Mouse (Mus musculus) liver, embryonic 15.5 days (tissue): ENCODE measurements around the gene Adamtsl3. TPM values are rescaled to one million over a fixed set of nuclear protein-coding genes. Genes with fewer than 3 reads are reported as not detected.

Source experiments
- ATAC-seq: fragments of 200-750 bp; cut with Nextera tagmentation; 2 replicates; pipeline ENCODE4 v1.8.0; 2017; ENCODE audit warnings: moderate number of reproducible peaks, mild to moderate bottlenecking, moderate library complexity; ENCODE audit not compliant: insufficient read depth
- H3K27ac ChIP-seq: fragments of 300-500 bp; sonication (generic); replicated peaks from 2 replicates; pipeline ENCODE4 v1.5.1; 2015; ENCODE audit warnings: mild to moderate bottlenecking, inconsistent platforms
- H3K27me3 ChIP-seq: fragments of 300-500 bp; sonication (generic); 2 replicates; pipeline ENCODE4 v1.6.1; 2015; ENCODE audit warnings: mild to moderate bottlenecking, inconsistent platforms
- H3K36me3 ChIP-seq: fragments of 300-500 bp; sonication (generic); replicated peaks from 2 replicates; pipeline ENCODE4 v1.6.1; 2015; ENCODE audit warnings: moderate library complexity, mild to moderate bottlenecking, inconsistent platforms
- H3K4me1 ChIP-seq: fragments of 300-500 bp; sonication (generic); replicated peaks from 2 replicates; pipeline ENCODE4 v1.6.1; 2015; ENCODE audit warnings: inconsistent platforms
- H3K4me2 ChIP-seq: fragments of 300-500 bp; sonication (generic); 2 replicates; pipeline ENCODE4 v1.6.1; 2015; ENCODE audit warnings: moderate library complexity, mild to moderate bottlenecking, inconsistent platforms
- H3K4me3 ChIP-seq: fragments of 300-500 bp; sonication (generic); replicated peaks from 2 replicates; pipeline ENCODE4 v1.5.1; 2015; ENCODE audit warnings: mild to moderate bottlenecking, inconsistent platforms
- H3K9ac ChIP-seq: fragments of 300-500 bp; sonication (generic); 2 replicates; pipeline ENCODE4 v1.6.1; 2015; ENCODE audit warnings: moderate library complexity, mild to moderate bottlenecking, inconsistent platforms
- H3K9me3 ChIP-seq: fragments of 300-500 bp; sonication (generic); replicated peaks from 2 replicates; pipeline ENCODE4 v1.6.1; 2016; ENCODE audit warnings: inconsistent platforms
- WGBS: fragments of 180-500 bp; shearing (Covaris S2); methylation state at CpG from one replicate; pipeline ENCODE4 v1.1.7; 2015; ENCODE audit warnings: mixed read lengths; ENCODE audit not compliant: insufficient replicate concordance; 5-methylcytosine and 5-hydroxymethylcytosine counted together
- polyA plus RNA-seq: library from polyadenylated mRNA; unstranded; fragments of >200 nt; fragmentation: Nextera tagmentation; extraction: Ambion mirVana; gene quantifications from 2 replicates; pipeline ENCODE4 v1.2.1, GENCODE M21; 2015

Gene Adamtsl3
- polyA plus RNA-seq, 1 experiment from 2014 or later = 0.12 TPM

DNA sequence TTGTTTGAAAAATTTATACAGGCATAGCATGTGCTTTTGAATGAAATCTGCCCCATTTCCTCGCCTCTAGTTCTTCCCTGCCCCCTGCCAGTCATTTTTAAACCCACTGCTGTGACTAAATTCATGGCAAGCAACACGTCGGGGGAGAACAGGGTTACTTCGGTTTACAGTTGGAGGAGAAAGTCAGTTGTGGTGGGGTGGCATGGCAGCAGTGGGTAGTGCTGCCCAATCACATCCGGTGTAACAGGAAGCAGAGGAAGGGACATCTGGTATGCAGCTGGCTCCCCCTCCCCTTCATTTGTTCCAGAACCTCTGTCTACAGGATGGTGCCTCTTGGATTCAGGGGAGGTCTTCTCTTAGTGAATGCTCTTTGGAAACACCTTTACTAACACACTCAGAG lies 25.6 kb downstream of the Adamtsl3 start:
- H3K27me3 ChIP-seq = no peaks in the 10 kb centered on the region
- no peaks in the 10 kb centered on the region for H3K9me3 ChIP-seq
- H3K4me1 ChIP-seq = no peaks in the 10 kb centered on the region
- H3K4me2 ChIP-seq = no peak overlapping the region
- H3K36me3 ChIP-seq = no peaks in the 10 kb centered on the region
- ATAC-seq = no peak
- H3K27ac ChIP-seq = no peak overlapping the region
- H3K4me3 ChIP-seq = no peak overlapping the region
- WGBS = 12% methylated on average over 5 of the region's 5 CpGs
- H3K9ac ChIP-seq = no peak overlapping the region

- Histone ChIP-seq H3K9me3 (no peaks in the 10 kb centered on the region), H3K27me3 (no peaks in the 10 kb centered on the region), H3K27ac (no peak overlapping the region), H3K36me3 (no peaks in the 10 kb centered on the region), H3K9ac (no peak overlapping the region), H3K4me1 (no peaks in the 10 kb centered on the region), H3K4me3 (no peak overlapping the region), H3K4me2 (no peak overlapping the region)
- WGBS = 59% methylated on average over 3 of the region's 3 CpGs
- no peak for ATAC-seq
Observed at GRCm38 (mm10) chr7:82364567-82364966, 29.1 kb downstream of the Adamtsl3 start.

DNA sequence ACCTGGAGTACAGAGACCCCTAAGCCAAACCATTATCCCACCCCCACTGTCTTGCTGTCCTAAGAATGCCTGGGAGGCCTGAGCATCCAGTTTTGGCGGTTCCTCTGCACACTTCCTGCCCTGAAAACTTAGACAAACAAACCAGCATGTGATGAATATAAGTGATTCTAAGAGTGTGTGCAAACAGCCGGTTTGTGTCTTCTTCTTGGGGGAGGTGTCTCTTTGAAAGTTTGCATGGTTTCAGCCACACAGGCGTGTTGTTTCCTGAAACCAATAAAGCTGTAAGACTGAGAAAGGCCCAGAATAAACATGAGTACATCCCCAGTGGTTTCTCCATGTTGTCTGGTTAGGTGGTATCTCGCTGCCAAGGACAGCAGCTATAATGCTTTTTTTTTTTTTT lies 30.6 kb downstream of the Adamtsl3 start:
- 45% methylated on average over 4 of the region's 4 CpGs for WGBS
- H3K9ac ChIP-seq = no peak overlapping the region
- ATAC-seq = no peak
- H3K27me3 ChIP-seq = no peaks in the 10 kb centered on the region
- H3K4me1 ChIP-seq = no peaks in the 10 kb centered on the region
- H3K4me2 ChIP-seq = no peak overlapping the region
- H3K36me3 ChIP-seq = no peaks in the 10 kb centered on the region
- H3K4me3 ChIP-seq = no peak overlapping the region
- H3K27ac ChIP-seq = no peak overlapping the region
- no peaks in the 10 kb centered on the region for H3K9me3 ChIP-seq

DNA sequence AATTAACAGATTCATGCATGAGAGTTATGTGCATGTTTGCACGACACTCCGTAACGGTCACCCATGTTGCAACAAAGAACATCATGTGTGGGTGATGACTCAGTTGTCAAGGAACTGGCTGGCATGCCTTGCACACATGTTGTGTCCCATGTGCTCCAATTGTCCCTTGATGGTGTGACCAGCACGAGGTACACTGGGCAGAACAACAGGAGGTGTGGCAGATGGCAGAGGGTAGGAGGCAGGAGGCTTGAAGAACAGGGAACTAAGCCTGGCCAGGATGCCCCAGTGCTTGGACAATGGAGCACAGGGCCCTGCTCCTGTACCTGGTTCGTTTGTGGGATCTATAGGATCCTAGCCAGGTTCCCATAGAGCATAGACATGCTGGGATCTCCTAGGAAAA lies 31.0 kb downstream of the Adamtsl3 start:
- H3K9ac ChIP-seq = no peak overlapping the region
- no peaks in the 10 kb centered on the region for H3K9me3 ChIP-seq
- H3K4me1 ChIP-seq = no peaks in the 10 kb centered on the region
- WGBS = 53% methylated on average over 5 of the region's 5 CpGs
- H3K27ac ChIP-seq = no peak overlapping the region
- no peak overlapping the region for H3K4me3 ChIP-seq
- no peaks in the 10 kb centered on the region for H3K36me3 ChIP-seq
- ATAC-seq = no peak
- H3K27me3 ChIP-seq = no peaks in the 10 kb centered on the region
- no peak overlapping the region for H3K4me2 ChIP-seq

GRCm38 (mm10) chr7:82368047-82368446 lies 32.6 kb downstream of the Adamtsl3 start:
- Histone ChIP-seq H3K27ac (no peak overlapping the region), H3K9me3 (no peaks in the 10 kb centered on the region), H3K4me2 (no peak overlapping the region), H3K27me3 (no peaks in the 10 kb centered on the region), H3K4me1 (no peaks in the 10 kb centered on the region), H3K9ac (no peak overlapping the region), H3K4me3 (no peak overlapping the region), H3K36me3 (no peaks in the 10 kb centered on the region)
- no peak for ATAC-seq
- WGBS = 29% methylated on average over 2 of the region's 2 CpGs

GRCm38 (mm10) chr7:82370132-82370531 lies 34.6 kb downstream of the Adamtsl3 start:
- no peaks in the 10 kb centered on the region for H3K36me3 ChIP-seq
- WGBS = 61% methylated on average over 8 of the region's 8 CpGs
- H3K4me3 ChIP-seq = no peak overlapping the region
- H3K27me3 ChIP-seq = no peaks in the 10 kb centered on the region
- no peak overlapping the region for H3K9ac ChIP-seq
- H3K4me1 ChIP-seq = no peaks in the 10 kb centered on the region
- ATAC-seq = no peak
- H3K4me2 ChIP-seq = no peak overlapping the region
- H3K9me3 ChIP-seq = no peaks in the 10 kb centered on the region
- no peak overlapping the region for H3K27ac ChIP-seq

GRCm38 (mm10) chr7:82371411-82371810 lies 35.9 kb downstream of the Adamtsl3 start:
- no peak overlapping the region for H3K4me2 ChIP-seq
- no peaks in the 10 kb centered on the region for H3K9me3 ChIP-seq
- H3K27ac ChIP-seq = no peak overlapping the region
- H3K4me3 ChIP-seq = no peak overlapping the region
- no peaks in the 10 kb centered on the region for H3K4me1 ChIP-seq
- no peak overlapping the region for H3K9ac ChIP-seq
- H3K36me3 ChIP-seq = no peaks in the 10 kb centered on the region
- WGBS = 43% methylated on average over 3 of the region's 3 CpGs
- no peaks in the 10 kb centered on the region for H3K27me3 ChIP-seq
- ATAC-seq = no peak

DNA sequence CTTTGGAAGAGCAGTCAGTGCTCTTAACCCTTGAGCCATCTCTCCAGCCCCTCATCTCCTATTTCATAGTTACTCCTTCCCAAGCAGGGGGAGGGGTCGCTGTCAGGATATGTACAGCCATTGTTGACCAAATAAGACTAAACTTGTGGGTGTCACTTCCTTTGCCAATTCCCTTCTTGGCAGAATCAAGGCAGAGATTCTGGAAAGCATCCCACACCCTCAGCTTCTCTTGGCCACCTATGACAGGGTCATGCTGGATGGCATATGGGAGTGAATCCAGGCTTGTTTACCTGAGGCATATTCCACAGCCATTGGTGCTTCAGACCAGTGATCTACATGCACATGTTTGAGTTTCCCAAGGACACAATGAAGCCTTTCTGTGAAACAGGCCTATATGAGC lies 42.8 kb downstream of the Adamtsl3 start:
- H3K9ac ChIP-seq = no peak overlapping the region
- WGBS = 60% methylated on average over 1 of the region's 1 CpGs
- no peaks in the 10 kb centered on the region for H3K4me1 ChIP-seq
- H3K27me3 ChIP-seq = no peaks in the 10 kb centered on the region
- no peak overlapping the region for H3K4me3 ChIP-seq
- H3K4me2 ChIP-seq = no peak overlapping the region
- no peak for ATAC-seq
- no peaks in the 10 kb centered on the region for H3K36me3 ChIP-seq
- no peak overlapping the region for H3K27ac ChIP-seq
- H3K9me3 ChIP-seq = no peaks in the 10 kb centered on the region

DNA sequence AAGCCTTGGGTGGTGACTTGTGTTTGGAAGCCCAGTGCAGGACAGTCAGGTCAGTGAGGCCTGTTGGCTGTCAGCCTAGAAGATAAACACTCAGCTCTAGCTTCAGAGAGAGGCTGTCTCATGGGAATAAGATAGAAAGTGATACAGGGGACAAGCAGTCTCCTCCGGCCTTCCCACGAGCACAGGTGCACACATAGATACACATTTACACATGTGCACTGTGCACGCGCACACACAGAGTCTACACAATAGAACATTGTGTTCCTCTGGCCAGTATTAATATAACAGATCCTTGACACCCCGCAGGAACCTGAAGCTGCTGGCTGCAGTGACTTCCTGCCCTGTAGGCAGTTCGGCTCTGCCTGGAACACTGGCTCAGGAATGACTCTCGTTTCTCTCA lies 44.3 kb downstream of the Adamtsl3 start:
- 59% methylated on average over 7 of the region's 7 CpGs for WGBS
- Histone ChIP-seq H3K27me3 (no peaks in the 10 kb centered on the region), H3K27ac (no peak overlapping the region), H3K4me2 (no peak overlapping the region), H3K9me3 (no peaks in the 10 kb centered on the region), H3K9ac (no peak overlapping the region), H3K36me3 (no peaks in the 10 kb centered on the region), H3K4me1 (no peaks in the 10 kb centered on the region), H3K4me3 (no peak overlapping the region)
- no peak for ATAC-seq

- H3K36me3 ChIP-seq = no peaks in the 10 kb centered on the region
- no peak overlapping the region for H3K27ac ChIP-seq
- H3K9ac ChIP-seq = no peak overlapping the region
- no peak for ATAC-seq
- no peaks in the 10 kb centered on the region for H3K27me3 ChIP-seq
- H3K4me3 ChIP-seq = no peak overlapping the region
- WGBS = 46% methylated on average over 4 of the region's 4 CpGs
- no peaks in the 10 kb centered on the region for H3K4me1 ChIP-seq
- H3K9me3 ChIP-seq = no peaks in the 10 kb centered on the region
- no peak overlapping the region for H3K4me2 ChIP-seq
Observed at GRCm38 (mm10) chr7:82382843-82383535, 47.5 kb downstream of the Adamtsl3 start.

DNA sequence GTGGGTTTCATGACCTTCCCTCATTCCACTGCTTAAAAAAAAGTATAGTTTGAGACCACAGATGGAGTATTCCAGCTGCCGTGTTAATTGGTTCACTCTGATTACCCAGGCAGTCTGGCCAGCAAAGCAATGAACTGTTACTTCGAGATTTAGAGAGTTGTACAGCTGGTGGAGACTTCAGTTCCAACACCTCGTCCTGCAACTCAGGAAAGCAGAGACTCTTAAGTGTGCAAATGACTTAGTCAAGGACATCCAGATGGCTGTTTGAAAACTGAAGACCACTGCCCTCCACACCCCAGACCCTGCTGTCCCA lies 48.0 kb downstream of the Adamtsl3 start:
- H3K9ac ChIP-seq = no peak overlapping the region

GRCm38 (mm10) chr7:82387121-82387520 lies 51.6 kb downstream of the Adamtsl3 start:
- Histone ChIP-seq H3K4me3 (no peak overlapping the region), H3K4me1 (no peaks in the 10 kb centered on the region), H3K27ac (no peak overlapping the region), H3K9ac (no peak overlapping the region), H3K27me3 (no peaks in the 10 kb centered on the region), H3K36me3 (no peaks in the 10 kb centered on the region), H3K9me3 (no peaks in the 10 kb centered on the region), H3K4me2 (no peak overlapping the region)
- 83% methylated on average over 3 of the region's 3 CpGs for WGBS
- no peak for ATAC-seq

More for the DNA sequence above, 48.0 kb downstream of the Adamtsl3 start:
- Histone ChIP-seq H3K27ac (no peak overlapping the region), H3K4me1 (no peaks in the 10 kb centered on the region), H3K36me3 (no peaks in the 10 kb centered on the region), H3K27me3 (no peaks in the 10 kb centered on the region), H3K9me3 (no peaks in the 10 kb centered on the region), H3K4me3 (no peak overlapping the region), H3K4me2 (no peak overlapping the region)
- ATAC-seq = no peak
- 55% methylated on average over 3 of the region's 3 CpGs for WGBS
